Mouse (Mus musculus) Patski (cell line): ENCODE measurements at regions not wholly inside any gene's neighbourhood (a gene's known extent, or its start where the extent isn't known, plus 50 kb on each side); places are given as distances from the start of the nearest gene placed in this dataset.
"Not testable (repeated sequence)": the region's sequence is repeated elsewhere in the genome, so short reads cannot be mapped to it uniquely, and the experiment has no call there.

Experiments used
- ATAC-seq: fragments of 100-300 bp; one replicate; pipeline ENCODE4 v1.8.0; 2021
- CTCF ChIA-PET: fragments of 350-600 bp; sonication (Branson Sonifier 250); formaldehyde crosslinking; loops from one replicate; lab custom pipeline; 2022; ENCODE audit warnings: inconsistent platforms; lab: Charles Lee
- POLR2A ChIA-PET: fragments of 350-600 bp; sonication (Branson Sonifier 250); formaldehyde crosslinking; loops from one replicate; lab custom pipeline; 2022; ENCODE audit warnings: antibody characterized with exemption, inconsistent platforms; lab: Charles Lee
- DNase-seq: peaks from one replicate; pipeline ENCODE4 v3.0.0-alpha.2; 2011; ENCODE audit warnings: low read depth, low spot score
- H3K27me3 ChIP-seq: fragments of 371-371 bp; one replicate; pipeline ENCODE4 v1.5.1; 2021
- CTCF ChIP-seq: fragments of 100-300 bp; IDR thresholded peaks from one replicate; pipeline ENCODE4 v1.5.1; 2021
- in situ Hi-C: fragments of 300-500 bp; cut with MboI; formaldehyde crosslinking; loops from 3 replicates; pipeline ENCODE4 v1.11.1; 2018; ENCODE audit warnings: low pct_unique_long_range_greater_than_20kb, mixed read lengths

DNA sequence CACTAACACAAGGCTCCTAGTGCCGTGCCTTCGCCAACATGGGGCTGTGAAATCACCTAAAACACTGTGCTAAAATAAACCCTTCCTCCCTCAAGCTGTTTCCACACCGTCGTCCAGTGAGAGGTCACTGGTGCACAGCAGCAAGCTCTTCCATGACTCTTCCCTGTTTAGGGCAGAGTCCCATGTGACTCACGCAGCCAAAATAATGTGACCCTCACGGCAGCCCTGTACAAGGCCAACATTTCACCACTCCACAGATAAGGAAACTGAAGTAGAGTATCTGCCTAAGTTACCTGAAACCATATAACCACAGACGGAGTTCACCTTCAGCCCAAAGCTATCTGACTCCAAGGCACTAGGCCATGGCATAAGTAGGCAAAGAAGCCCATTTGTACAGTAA lies 173.4 kb downstream of the Tomm20 start:
- ATAC-seq (no peak), DNase-seq (no peak)
- no peaks in the 10 kb centered on the region for H3K27me3 ChIP-seq
- ChIA-PET CTCF (no interaction called here), POLR2A (no interaction called here)
- in situ Hi-C loops, result no loop called here
- TF ChIP-seq CTCF, result no peak

DNA sequence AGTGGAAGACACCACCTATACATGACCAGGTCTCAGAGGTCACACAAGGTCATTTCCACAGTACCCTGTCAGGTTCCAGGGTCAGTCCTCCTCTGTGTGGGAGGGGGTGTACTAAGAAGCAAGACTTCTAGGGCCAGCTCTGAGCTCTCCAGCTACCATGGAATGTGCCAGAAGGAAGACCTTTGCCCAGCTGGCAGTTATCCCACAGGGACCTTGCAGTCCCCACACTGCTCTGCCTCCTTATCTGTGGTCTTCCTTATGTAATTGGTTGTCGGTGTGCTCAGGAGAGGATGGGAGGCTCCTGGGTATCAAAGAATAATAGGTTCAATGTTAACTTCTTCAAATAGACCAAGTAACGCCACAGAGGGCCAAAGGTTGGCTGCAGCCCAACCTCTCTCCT lies 175.3 kb downstream of the Tomm20 start:
- ATAC-seq, DNase-seq, POLR2A ChIA-PET, in situ Hi-C loops, H3K27me3 ChIP-seq: not testable (repeated sequence)
- CTCF ChIA-PET, result interaction anchor here (0.9 kb wide), 1 partner anchor 12 kb away, joined by 3 read pairs; no protein-coding TSS in a partner anchor

DNA sequence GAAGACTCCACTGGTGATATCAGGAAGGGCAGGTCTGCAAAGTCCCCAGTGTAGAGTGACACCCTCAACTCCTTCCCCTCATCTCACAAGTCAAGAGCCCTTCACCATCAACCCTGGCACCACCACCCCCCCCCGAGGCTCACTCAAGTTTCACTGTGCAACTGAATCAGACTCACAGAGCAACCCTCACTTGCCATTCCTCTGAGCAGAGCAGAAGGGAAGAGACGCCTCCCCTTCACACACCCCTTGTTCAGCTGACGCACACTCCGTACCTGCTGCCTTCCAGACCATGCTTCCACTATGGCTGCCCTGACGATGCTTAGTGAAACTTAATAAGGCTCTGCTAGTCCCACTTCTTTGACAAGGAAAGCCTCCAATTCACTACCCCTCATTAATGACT lies 174.4 kb upstream of the Irf2bp2 start:
- no peak for TF ChIP-seq CTCF
- in situ Hi-C loops, result no loop called here
- ChIA-PET POLR2A (no interaction called here), CTCF (no interaction called here)
- ATAC-seq, result no peak
- DNase-seq, result no peak
- H3K27me3 ChIP-seq, result no peaks in the 10 kb centered on the region

DNA sequence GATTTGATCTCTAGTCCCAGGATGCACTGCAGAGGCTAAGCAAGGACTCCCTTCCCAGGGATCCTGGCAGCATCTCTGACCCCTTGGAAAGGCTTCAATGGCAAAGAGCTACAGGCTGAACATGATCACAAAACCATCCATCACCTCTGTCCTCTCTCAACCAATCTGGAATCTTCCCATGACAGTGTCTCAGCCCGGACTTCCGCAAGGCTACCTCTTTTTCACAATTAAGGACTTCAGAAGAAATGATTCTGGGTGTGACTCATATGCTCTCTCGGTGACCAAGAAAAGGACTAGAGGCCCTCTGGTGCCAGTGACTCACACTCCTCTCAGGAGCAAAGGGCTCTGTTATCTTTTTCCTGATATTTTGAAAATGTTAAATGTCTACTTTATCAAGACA lies 173.6 kb upstream of the Irf2bp2 start:
- ChIA-PET POLR2A (no interaction called here), CTCF (no interaction called here)
- no peaks in the 10 kb centered on the region for H3K27me3 ChIP-seq
- in situ Hi-C loops, result no loop called here
- DNase-seq (no peak), ATAC-seq (peak; percentile 39)
- TF ChIP-seq CTCF, result no peak

DNA sequence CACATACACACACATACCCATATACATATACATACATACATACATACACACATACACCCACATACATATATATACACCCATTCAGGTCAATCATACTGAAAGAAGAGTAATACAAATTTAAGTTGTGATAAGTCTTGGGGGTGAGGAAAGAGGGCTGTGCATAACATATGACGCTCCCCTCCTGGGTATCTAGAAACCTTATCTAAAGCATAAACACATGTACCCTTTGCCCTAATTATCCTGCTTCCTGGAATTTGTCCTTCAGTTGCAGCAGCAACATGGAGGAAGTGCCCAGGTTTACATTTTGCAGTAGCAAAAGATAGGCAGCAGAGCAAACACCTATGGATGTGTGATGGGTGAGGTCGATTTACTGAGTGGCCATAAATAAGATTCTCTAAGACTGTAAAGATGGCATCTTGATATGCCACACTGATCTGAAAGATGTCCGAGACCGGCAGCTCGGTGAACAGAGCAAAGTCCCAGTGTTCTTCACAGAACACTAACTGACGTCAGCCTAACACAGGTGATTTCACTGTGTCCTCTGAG lies 172.0 kb upstream of the Irf2bp2 start:
- POLR2A ChIA-PET, result no interaction called here
- H3K27me3 ChIP-seq, result no peaks in the 10 kb centered on the region
- no peak for TF ChIP-seq CTCF
- CTCF ChIA-PET, result interaction anchor here (1.6 kb wide), 1 partner anchor 18 kb away, joined by 3 read pairs; no protein-coding TSS in a partner anchor
- DNase-seq (no peak), ATAC-seq (no peak)
- in situ Hi-C loops, result no loop called here

DNA sequence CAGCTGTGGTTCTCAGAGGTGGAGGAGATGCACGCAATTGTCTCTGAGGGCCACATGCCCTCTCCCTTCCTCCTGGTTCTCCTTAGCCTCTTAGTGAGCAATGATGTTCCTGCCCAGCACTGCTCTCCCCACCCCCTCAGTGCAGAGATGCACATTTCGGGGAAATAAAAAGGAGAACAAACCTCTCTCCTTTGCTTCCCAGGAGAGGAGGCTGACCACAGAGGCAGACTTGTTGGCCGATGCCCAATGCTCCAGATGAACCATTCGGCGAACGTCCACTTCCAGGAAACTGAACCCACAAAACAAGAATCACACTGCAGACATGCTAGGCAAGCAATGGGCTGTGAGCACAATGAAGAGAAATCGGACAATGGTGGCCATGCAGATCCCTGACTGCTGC lies 169.8 kb upstream of the Irf2bp2 start:
- in situ Hi-C loops, result no loop called here
- CTCF ChIA-PET, result no interaction called here
- TF ChIP-seq CTCF, result no peak
- POLR2A ChIA-PET, result no interaction called here
- ATAC-seq, result no peak
- no peak for DNase-seq
- H3K27me3 ChIP-seq, result no peaks in the 10 kb centered on the region

DNA sequence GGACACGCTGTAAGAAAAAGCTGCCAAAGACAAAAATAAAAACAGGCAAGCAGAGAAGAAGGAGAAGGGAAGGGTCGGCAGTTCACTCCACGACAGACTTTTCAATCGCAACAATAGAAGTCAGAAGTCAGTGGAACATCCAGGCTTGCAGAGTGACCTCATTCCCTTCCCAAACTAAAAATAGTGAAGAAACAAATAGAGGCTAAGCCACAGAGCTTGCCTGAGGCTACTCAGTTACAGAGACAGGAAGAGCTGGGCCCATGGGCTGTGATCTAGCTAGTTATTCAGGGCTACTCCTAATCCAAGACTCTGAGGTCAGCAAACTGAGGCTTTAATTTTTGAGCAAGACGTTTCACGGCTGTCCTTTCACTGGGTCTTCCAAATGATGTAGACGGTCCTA lies 165.9 kb upstream of the Irf2bp2 start:
- H3K27me3 ChIP-seq, result no peaks in the 10 kb centered on the region
- CTCF ChIA-PET, result interaction anchor here (1.0 kb wide), 2 partner anchors 16 to 53 kb away, joined by 4 read pairs; no protein-coding TSS in a partner anchor
- peak; percentile 72 for DNase-seq
- POLR2A ChIA-PET, result no interaction called here
- in situ Hi-C loops, result no loop called here
- ATAC-seq, result peak; percentile 60
- no peak for TF ChIP-seq CTCF

DNA sequence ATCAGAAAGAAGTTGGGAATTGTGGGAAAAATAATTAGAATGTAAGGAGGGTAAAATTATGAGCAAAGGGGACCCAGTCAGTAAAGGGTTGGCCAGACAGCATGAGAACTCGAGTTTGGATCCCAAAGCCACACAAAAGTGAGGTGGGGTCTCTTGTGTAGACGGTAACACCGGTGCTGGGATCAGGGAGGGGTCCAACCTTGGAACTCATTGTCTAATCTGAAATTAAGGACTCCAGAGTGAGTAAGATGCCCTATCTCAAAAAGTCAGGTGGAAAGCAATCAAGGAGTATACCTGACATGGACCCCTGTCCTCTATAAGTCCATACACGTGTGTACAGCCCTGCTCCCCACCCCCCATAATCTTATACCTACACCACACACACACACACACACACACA lies 165.2 kb upstream of the Irf2bp2 start:
- no peak for ATAC-seq
- TF ChIP-seq CTCF, result no peak
- in situ Hi-C loops, result no loop called here
- POLR2A ChIA-PET, result no interaction called here
- CTCF ChIA-PET, result interaction anchor here (0.6 to 1.0 kb wide), 3 partner anchors 9 to 50 kb away, joined by 3 read pairs; no protein-coding TSS in a partner anchor
- DNase-seq, result no peak
- no peaks in the 10 kb centered on the region for H3K27me3 ChIP-seq

DNA sequence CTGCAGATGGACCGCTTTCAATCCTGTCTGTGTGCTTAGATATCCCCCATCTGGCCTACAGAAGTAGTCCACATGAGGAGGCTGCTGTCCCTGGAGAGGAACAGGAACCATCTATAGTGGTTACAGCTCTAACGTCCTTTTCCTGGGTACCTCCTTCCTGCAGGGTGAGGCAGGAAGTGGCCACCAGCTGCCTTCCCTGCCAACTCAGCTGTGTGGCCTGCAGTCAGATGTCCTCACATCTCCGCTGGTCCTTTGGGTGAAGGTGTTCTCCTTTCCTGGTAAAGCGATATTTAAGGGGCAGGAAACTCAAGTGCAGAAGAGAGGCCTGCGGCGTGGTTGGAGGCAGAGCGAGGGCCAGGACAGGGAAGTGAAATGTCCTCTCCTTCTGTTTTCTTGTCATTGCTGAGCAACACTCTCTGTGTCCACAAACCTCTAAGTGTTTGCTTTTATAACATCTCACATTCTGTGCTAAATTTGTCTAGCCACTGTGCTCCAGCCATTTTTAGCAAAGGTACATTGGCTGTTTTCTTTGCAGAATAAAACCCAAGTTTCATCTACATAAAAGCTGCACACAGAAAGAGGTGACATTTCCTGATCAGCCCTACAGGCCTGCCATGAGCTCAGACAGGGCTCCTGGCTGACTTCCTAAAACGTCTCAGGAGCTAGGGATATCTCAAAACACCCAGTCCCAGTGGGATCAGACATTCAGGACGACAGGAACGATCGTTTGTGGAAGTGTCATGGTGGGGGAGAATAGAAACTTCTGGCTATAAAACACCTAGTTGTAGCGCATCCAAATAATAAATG lies 164.4 kb upstream of the Irf2bp2 start:
- in situ Hi-C loops, result no loop called here
- ChIA-PET POLR2A (interaction anchor here (0.7 kb wide), 1 partner anchor 14 kb away, joined by 7 read pairs; no protein-coding TSS in a partner anchor), CTCF (interaction anchor here (0.6 to 1.0 kb wide), 3 partner anchors 9 to 50 kb away, joined by 3 read pairs; no protein-coding TSS in a partner anchor)
- DNase-seq (no peak), ATAC-seq (no peak)
- TF ChIP-seq CTCF, result no peak
- H3K27me3 ChIP-seq, result no peaks in the 10 kb centered on the region

DNA sequence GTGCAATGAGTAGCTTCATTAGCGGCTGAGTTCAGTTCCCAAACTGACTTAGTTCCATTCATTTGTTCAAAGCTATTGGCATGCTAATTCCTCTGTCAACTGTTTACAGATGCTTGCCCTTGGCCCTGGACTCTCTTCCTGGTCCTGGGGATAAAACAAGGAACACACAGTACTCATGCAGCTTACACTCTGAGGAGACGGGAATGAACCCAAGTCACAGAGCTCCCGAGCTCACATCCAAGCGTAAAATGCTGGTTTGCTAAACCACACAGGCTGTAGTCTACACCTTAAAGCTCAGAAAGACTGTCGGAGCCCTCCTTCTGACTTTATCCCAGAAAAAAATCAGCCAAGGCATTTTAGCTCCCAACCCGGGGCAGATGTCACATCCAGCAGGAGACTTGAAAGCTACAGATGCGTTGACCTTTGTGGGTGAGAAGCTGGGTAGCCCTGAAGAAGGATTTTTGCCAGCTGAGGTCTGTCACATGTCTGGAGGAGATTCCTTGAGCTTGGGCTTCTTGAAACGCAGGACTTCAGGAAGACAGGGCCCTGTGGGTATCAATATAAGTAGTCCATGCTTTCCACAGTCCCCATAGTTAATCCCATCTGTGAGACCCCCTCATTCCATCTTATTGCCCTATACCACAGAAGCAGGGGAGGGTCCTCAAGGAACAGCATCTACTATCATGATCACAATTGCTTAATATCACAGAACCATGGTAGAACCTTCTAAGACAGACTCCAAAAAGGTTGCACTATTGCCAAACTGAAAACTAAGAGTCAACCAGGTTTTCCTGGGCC lies 162.7 kb upstream of the Irf2bp2 start:
- TF ChIP-seq CTCF, result no peak
- DNase-seq (no peak), ATAC-seq (no peak)
- no peaks in the 10 kb centered on the region for H3K27me3 ChIP-seq
- in situ Hi-C loops, result no loop called here
- ChIA-PET POLR2A (no interaction called here), CTCF (no interaction called here)

DNA sequence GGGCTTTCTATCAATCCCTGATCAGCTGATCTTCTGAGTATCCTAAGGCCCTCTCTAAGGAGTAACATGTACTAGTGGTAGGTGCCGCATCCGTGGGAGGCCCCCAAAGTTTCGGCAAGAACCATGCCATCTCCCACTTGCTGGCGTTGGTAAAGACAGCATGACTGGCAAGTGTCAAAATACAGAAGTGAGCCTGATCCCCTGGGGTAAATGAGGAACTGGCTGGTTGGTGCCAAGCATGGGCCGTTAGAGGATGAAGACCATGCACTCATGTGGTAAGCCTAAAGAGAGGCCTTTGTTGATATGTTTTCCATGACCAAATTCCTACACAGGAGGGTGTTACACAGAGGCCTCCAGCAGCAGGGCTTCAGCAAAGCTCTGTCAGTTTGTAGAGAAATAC lies 161.9 kb upstream of the Irf2bp2 start:
- no peaks in the 10 kb centered on the region for H3K27me3 ChIP-seq
- DNase-seq (no peak), ATAC-seq (no peak)
- in situ Hi-C loops, result no loop called here
- no peak for TF ChIP-seq CTCF
- ChIA-PET POLR2A (no interaction called here), CTCF (interaction anchor here (1.3 kb wide), 1 partner anchor 72 kb away, joined by 3 read pairs; no protein-coding TSS in a partner anchor)
